Mouse (Mus musculus) erythroblast, embryonic 14.5 days (primary cell): ENCODE results near the gene Galnt12.

Source experiments
- GATA1 ChIP-seq: IDR thresholded peaks from 2 replicates; pipeline ENCODE4 v1.6.1; 2012; ENCODE audit warnings: low read length, inconsistent platforms, mixed read lengths
- TAL1 ChIP-seq: IDR thresholded peaks from 3 replicates; pipeline ENCODE4 v1.6.1; 2012; ENCODE audit warnings: low read length, inconsistent platforms, mixed read lengths

- TF ChIP-seq TAL1, result no peak
- no peak for TF ChIP-seq GATA1
Observed at GRCm38 (mm10) chr4:47093647-47094046, 1.9 kb downstream of the Galnt12 start.
